Mouse (Mus musculus) C2C12 (cell line): ENCODE results near the gene Slc15a3. TPM values are rescaled to one million over a fixed set of nuclear protein-coding genes. Genes with fewer than 3 reads are reported as not detected.

Source experiments
- H3K27me3 ChIP-seq: one replicate; pipeline ENCODE4 v1.6.1; 2011; ENCODE audit not compliant: control insufficient read depth, insufficient read depth, insufficient read length
- H3K36me3 ChIP-seq: one replicate; pipeline ENCODE4 v1.6.1; 2011; ENCODE audit not compliant: control insufficient read depth, insufficient read depth
- H3K4me3 ChIP-seq: one replicate; pipeline ENCODE4 v1.5.1; 2011; ENCODE audit warnings: mild to moderate bottlenecking, control low read depth; ENCODE audit not compliant: poor library complexity, insufficient read depth, severe bottlenecking
- H3K79me2 ChIP-seq: one replicate; pipeline ENCODE4 v1.6.1; 2011; ENCODE audit not compliant: control insufficient read depth, insufficient read depth
- H3K79me3 ChIP-seq: one replicate; pipeline ENCODE4 v1.6.1; 2011; ENCODE audit warnings: low read depth, control low read depth
- H3ac ChIP-seq: one replicate; pipeline ENCODE3; 2011; ENCODE audit warnings: low read depth; ENCODE audit not compliant: control insufficient read depth, insufficient read length
- CEBPB ChIP-seq: IDR thresholded peaks from one replicate; pipeline ENCODE4 v1.6.1; 2011; ENCODE audit warnings: low read depth, mild to moderate bottlenecking, control low read depth, moderate library complexity
- CTCF ChIP-seq: IDR thresholded peaks from one replicate; pipeline ENCODE4 v1.5.1; 2011; ENCODE audit not compliant: control insufficient read depth, insufficient read depth, insufficient read length
- FOSL1 ChIP-seq: IDR thresholded peaks from one replicate; pipeline ENCODE4 v1.8.0; 2011; ENCODE audit warnings: mild to moderate bottlenecking, low read length; ENCODE audit not compliant: poor library complexity, insufficient read depth, severe bottlenecking
- MAX ChIP-seq: IDR thresholded peaks from one replicate; pipeline ENCODE4 v1.6.1; 2011; ENCODE audit warnings: mild to moderate bottlenecking, control low read depth
- MYOD1 ChIP-seq: IDR thresholded peaks from one replicate; pipeline ENCODE4 v1.6.1; 2011; ENCODE audit warnings: low read depth; ENCODE audit not compliant: control insufficient read depth, insufficient read length
- MYOG ChIP-seq: IDR thresholded peaks from one replicate; pipeline ENCODE4 v1.6.1; 2011; ENCODE audit not compliant: control insufficient read depth, insufficient read length; ENCODE audit errors: extremely low read depth
- USF1 ChIP-seq: IDR thresholded peaks from one replicate; pipeline ENCODE4 v1.6.1; 2011; ENCODE audit warnings: low read depth, mild to moderate bottlenecking, control low read depth, moderate library complexity
- polyA plus RNA-seq: library from polyadenylated mRNA; unstranded; fragments of >200 nt; fragmentation: generic; extraction: Trizol; gene quantifications from one replicate; pipeline ENCODE4 v1.2.1, GENCODE M21; 2012; ENCODE audit warnings: missing spikeins

The Slc15a3 gene
- polyA plus RNA-seq, 1 experiment: 6.3 TPM

DNA sequence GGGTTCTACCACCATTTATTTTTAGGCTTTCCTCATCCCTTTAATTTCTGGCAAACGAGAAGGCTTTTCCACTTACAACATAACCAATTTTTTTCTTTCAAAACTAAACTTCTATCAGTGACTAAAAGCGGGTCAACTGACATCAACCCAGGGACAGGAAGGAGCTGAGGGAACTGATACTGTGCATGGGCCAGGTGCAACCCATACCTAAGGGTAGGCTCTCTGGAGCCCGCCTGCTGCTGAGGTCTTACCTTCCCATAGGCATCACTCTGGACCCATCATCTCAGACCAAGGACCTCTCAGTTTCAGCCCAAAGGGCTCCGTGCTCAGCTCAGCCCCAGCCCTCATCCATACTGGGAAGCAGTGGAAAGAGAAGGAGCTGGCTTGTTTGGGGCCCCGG lies 11.2 kb upstream of the Slc15a3 start:
- Histone ChIP-seq H3K79me2 (no peaks in the 10 kb centered on the region), H3ac (no peak overlapping the region), H3K27me3 (no peaks in the 10 kb centered on the region), H3K36me3 (no peaks in the 10 kb centered on the region), H3K79me3 (no peaks in the 10 kb centered on the region), H3K4me3 (no peak overlapping the region)
- TF ChIP-seq CTCF (no peak), FOSL1 (no peak), CEBPB (no peak), MYOD1 (no peak), USF1 (no peak), MAX (no peak), MYOG (no peak)

DNA sequence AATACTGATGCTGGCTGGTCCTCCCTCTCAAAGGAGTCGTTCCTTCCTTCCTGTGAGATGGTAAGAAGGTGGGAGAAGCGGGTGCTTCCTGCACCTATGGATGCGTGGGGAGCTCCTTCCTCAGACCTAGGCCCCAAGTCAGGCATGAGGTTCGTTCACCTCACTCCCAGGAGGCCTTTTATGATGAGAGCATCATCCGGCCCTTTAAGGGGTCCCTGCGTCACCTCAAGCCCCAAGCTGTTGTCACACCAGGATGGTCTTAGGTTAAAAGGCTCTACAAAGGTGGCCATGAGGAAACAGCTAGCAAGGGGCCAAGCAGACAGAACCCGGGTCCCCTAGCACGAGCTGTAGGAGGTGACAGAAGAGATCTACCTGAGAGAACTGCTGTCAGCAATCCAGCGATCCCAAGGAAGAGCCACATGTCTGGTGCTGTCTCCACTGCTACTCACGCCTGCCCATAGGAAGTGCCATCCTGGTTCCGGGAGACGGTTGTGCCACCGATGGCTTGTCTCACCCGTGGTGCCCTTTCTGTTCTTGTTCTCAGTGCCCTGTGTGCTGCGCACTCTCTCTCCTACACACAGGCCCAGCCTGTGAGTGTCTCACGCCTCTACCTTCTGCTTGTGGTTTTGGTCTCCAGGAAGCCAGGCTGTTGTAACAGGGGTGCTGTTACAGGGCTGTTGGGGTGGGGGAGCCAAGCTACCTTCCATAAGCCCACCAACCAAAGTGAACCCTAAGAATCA lies 9.9 kb upstream of the Slc15a3 start, which contains the start of gene Cd6:
TSS of gene Cd6 (minus strand) at position 623 of the 740 bp plus-strand sequence.
- Histone ChIP-seq H3ac (no peak within 1 kb of the TSS), H3K36me3 (no peaks in the 10 kb centered on the region), H3K79me3 (no peaks in the 10 kb centered on the region), H3K4me3 (no peak within 1 kb of the TSS), H3K79me2 (no peaks in the 10 kb centered on the region), H3K27me3 (no peaks in the 10 kb centered on the region)
- TF ChIP-seq CEBPB (no peak), USF1 (no peak), FOSL1 (no peak), MAX (no peak), CTCF (no peak), MYOD1 (no peak), MYOG (no peak)

DNA sequence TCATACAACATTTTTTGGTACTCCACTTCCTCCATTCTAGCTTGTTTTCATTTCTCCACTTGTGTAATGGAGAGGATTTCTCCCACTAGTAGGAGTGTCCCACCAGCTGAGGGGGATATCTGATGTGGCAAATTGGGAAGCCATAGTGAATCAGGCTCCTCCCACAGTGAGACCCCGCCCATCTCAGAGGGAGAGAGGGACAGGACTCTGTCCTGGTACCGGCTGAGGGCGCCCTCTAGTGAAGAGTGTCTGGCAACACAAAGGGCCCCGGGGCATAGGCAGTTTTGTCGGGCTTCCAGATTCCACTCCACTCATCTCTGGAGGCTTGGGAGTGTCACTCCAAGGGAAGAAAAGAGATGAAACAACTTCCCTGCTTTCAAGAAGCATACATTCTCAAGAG lies 8.1 kb upstream of the Slc15a3 start:
- Histone ChIP-seq H3ac (no peak overlapping the region), H3K27me3 (no peaks in the 10 kb centered on the region), H3K36me3 (no peaks in the 10 kb centered on the region), H3K79me2 (no peaks in the 10 kb centered on the region), H3K79me3 (no peaks in the 10 kb centered on the region), H3K4me3 (no peak overlapping the region)
- TF ChIP-seq MAX (no peak), MYOG (no peak), USF1 (no peak), CTCF (peak; percentile 54)

DNA sequence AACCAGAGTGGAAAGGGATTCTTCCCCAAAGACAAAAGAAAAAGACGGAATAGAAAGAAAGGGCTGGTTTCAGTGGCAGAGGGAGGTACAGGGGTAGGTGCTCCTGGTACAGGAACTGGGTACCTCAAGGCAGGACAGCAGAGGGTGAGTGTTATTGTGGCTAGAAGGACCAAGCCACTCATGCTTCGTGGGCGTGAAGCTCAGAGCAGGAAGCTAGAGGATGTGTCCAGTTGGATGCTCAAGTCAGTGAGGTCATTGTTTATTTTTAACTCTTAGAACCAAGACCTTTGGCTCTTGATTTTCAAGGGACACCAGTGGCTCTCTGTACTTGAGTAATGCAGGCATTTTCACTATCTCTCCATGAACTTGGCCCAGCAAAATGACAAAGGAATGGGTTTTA lies 7.5 kb upstream of the Slc15a3 start:
- H3ac ChIP-seq: no peak overlapping the region
- TF ChIP-seq FOSL1 (no peak), CTCF (no peak), USF1 (no peak), MAX (no peak), MYOD1 (no peak), MYOG (no peak), CEBPB (no peak)
- no peaks in the 10 kb centered on the region for H3K79me3 ChIP-seq
- no peaks in the 10 kb centered on the region for H3K36me3 ChIP-seq
- H3K79me2 ChIP-seq: no peaks in the 10 kb centered on the region
- no peaks in the 10 kb centered on the region for H3K27me3 ChIP-seq
- no peak overlapping the region for H3K4me3 ChIP-seq

DNA sequence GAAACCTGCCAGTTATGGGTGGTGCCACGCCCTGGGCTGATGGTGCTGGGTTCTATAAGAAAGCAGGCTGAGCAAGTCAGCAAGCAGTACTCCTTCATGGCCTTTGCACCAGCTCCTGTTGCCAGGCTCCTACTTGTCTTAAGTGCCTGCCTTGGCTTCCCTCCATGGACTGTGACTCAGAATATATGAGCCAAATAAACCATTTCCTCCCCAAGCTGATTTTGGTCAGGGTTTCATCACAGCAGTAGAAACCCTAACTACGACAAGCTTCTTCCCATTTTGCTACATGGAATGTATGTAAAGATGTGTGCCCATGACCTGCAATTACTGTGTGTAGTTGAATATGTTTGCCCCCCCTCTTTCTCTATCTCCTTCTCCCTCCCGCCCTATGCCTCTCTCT lies 5.9 kb upstream of the Slc15a3 start:
- Histone ChIP-seq H3K79me3 (no peaks in the 10 kb centered on the region), H3K36me3 (no peaks in the 10 kb centered on the region), H3ac (no peak overlapping the region), H3K79me2 (no peaks in the 10 kb centered on the region), H3K27me3 (no peaks in the 10 kb centered on the region), H3K4me3 (no peak overlapping the region)
- TF ChIP-seq USF1 (no peak), CTCF (no peak), CEBPB (peak; percentile 73)

DNA sequence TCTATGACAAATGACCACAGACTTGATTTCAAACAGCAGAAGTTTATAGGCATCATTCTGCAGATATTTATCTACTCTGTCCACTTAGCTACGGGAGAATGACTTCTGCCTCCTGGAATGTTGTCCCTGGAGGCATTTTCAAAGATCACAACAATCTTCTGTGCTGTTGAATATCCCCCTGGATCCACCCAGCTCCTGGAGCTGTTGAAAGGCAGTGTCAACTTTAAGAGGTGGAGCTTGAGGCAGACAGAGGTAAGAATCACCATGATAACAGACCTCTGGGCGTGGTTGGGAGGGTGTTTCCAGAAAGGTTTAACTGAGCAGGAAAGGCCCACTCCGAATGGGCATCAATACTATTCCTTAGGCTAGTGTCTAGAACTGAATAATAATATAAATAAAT lies 3.9 kb upstream of the Slc15a3 start:
- H3K36me3 ChIP-seq: no peaks in the 10 kb centered on the region
- H3ac ChIP-seq: no peak overlapping the region
- TF ChIP-seq USF1 (no peak), CEBPB (no peak), MYOD1 (no peak), MYOG (no peak), FOSL1 (no peak), CTCF (no peak), MAX (no peak)
- H3K79me2 ChIP-seq: no peaks in the 10 kb centered on the region
- no peaks in the 10 kb centered on the region for H3K27me3 ChIP-seq
- H3K79me3 ChIP-seq: no peaks in the 10 kb centered on the region
- no peak overlapping the region for H3K4me3 ChIP-seq
